Mouse (Mus musculus) monocyte, adult 2 months (primary cell): Measurements from ENCODE around the gene Lyz2.
A peak's percentile ranks its signal among the peaks of the same experiment; 100 is the strongest.
"Not testable (repeated sequence)": the region's sequence is repeated elsewhere in the genome, so short reads cannot be mapped to it uniquely, and the experiment has no call there.

Experiments used
- DNase-seq, 2 experiments: peaks; one replicate each; pipeline ENCODE4 v3.0.0; 2022; ENCODE audit warnings: low spot score in 2 of 2, low read depth in 1 of 2

Gene Lyz2

GRCm38 (mm10) chr10:117282049-117282448 lies at the start of gene Lyz2:
Lyz2 (minus strand) TSS chr10:117282321.
- DNase-seq: peak; percentile 45 to 47

- DNase-seq: peak in 1 of 2 experiments; percentile 32
Measured at GRCm38 (mm10) chr10:117330521-117330920, 48.4 kb upstream of the Lyz2 start.

GRCm38 (mm10) chr10:117323782-117324181 lies 41.7 kb upstream of the Lyz2 start:
- DNase-seq: peak; percentile 31 to 45

GRCm38 (mm10) chr10:117322630-117323029 lies 40.5 kb upstream of the Lyz2 start:
- no peak for DNase-seq

- DNase-seq: no peak
Measured at GRCm38 (mm10) chr10:117320571-117320981, 38.5 kb upstream of the Lyz2 start.

GRCm38 (mm10) chr10:117316391-117316790 lies 34.3 kb upstream of the Lyz2 start:
- no peak for DNase-seq

GRCm38 (mm10) chr10:117313133-117313532 lies 31.0 kb upstream of the Lyz2 start:
- no peak for DNase-seq

GRCm38 (mm10) chr10:117312168-117312567 lies 30.0 kb upstream of the Lyz2 start:
- DNase-seq: no peak

GRCm38 (mm10) chr10:117304371-117304770 lies 22.2 kb upstream of the Lyz2 start:
- no peak for DNase-seq

GRCm38 (mm10) chr10:117301688-117302087 lies 19.6 kb upstream of the Lyz2 start:
- no peak for DNase-seq

GRCm38 (mm10) chr10:117299901-117300520 lies 17.9 kb upstream of the Lyz2 start:
- no peak for DNase-seq

- no peak for DNase-seq
Measured at GRCm38 (mm10) chr10:117299106-117299505, 17.0 kb upstream of the Lyz2 start.

- DNase-seq: no peak
Measured at GRCm38 (mm10) chr10:117298336-117298735, 16.2 kb upstream of the Lyz2 start.

GRCm38 (mm10) chr10:117292671-117293070 lies 10.6 kb upstream of the Lyz2 start, which contains the start of gene Lyz1:
Lyz1 (minus strand) TSS chr10:117292868.
- DNase-seq: peak in 1 of 2 experiments; percentile 31

- not testable (repeated sequence) for DNase-seq
Measured at GRCm38 (mm10) chr10:117290936-117291335, 8.8 kb upstream of the Lyz2 start.

- DNase-seq: no peak
Measured at GRCm38 (mm10) chr10:117290046-117290870, 8.1 kb upstream of the Lyz2 start.

- DNase-seq: not testable (repeated sequence)
Measured at GRCm38 (mm10) chr10:117289034-117289505, 6.9 kb upstream of the Lyz2 start.

- DNase-seq: peak in 1 of 2 experiments; percentile 36
Measured at GRCm38 (mm10) chr10:117288197-117289033, 6.3 kb upstream of the Lyz2 start.

GRCm38 (mm10) chr10:117287226-117287850 lies 5.2 kb upstream of the Lyz2 start:
- DNase-seq: no peak

GRCm38 (mm10) chr10:117286366-117286970 lies 4.3 kb upstream of the Lyz2 start:
- DNase-seq: no peak
